Mouse (Mus musculus) MEL (cell line): Measurements from ENCODE around the gene Ccdc115.

Experiments
- CHD1 ChIP-seq: IDR thresholded peaks from 2 replicates; pipeline ENCODE4 v1.6.1; 2012; ENCODE audit warnings: low read depth, mild to moderate bottlenecking, inconsistent platforms, low read length, improper control_type of control experiment
- HCFC1 ChIP-seq: IDR thresholded peaks from 2 replicates; pipeline ENCODE4 v1.6.1; 2012; ENCODE audit warnings: low read depth, mild to moderate bottlenecking, inconsistent platforms, low read length, improper control_type of control experiment, moderate library complexity
- MAX ChIP-seq: IDR thresholded peaks from 2 replicates; pipeline ENCODE4 v1.6.1; 2011; ENCODE audit warnings: low read length, improper control_type of control experiment
- POLR2A ChIP-seq, 2 experiments: IDR thresholded peaks; 2 replicates each; pipeline ENCODE4 v1.6.1; 2011 to 2012; ENCODE audit warnings: low read length in 2 of 2, mild to moderate bottlenecking in 2 of 2, control low read depth in 1 of 2, improper control_type of control experiment in 1 of 2, low read depth in 1 of 2, moderate library complexity in 1 of 2; ENCODE audit not compliant: control insufficient read depth in 1 of 2, insufficient read depth in 1 of 2, poor library complexity in 1 of 2
- POLR2AphosphoS2 ChIP-seq: IDR thresholded peaks from 2 replicates; pipeline ENCODE4 v1.6.1; 2011; ENCODE audit warnings: low read length, improper control_type of control experiment
- POLR2AphosphoS5 ChIP-seq: IDR thresholded peaks from 2 replicates; pipeline ENCODE4 v1.6.1; 2012; ENCODE audit warnings: low read depth, borderline replicate concordance, mild to moderate bottlenecking, inconsistent platforms, low read length, moderate library complexity, mixed read lengths
- SIN3A ChIP-seq: IDR thresholded peaks from 2 replicates; pipeline ENCODE4 v1.6.1; 2012; ENCODE audit warnings: low read length, improper control_type of control experiment, inconsistent platforms

- TF ChIP-seq MAX (no peak), POLR2A (IDR thresholded peaks at IDR 0.05; ENCODE audit: control insufficient read depth in 1 of 2, insufficient read depth in 1 of 2, low read depth in 1 of 2, low read length in 2 of 2, poor library complexity in 1 of 2) (no peak), SIN3A (no peak), CHD1 (no peak), POLR2AphosphoS5 (no peak), POLR2AphosphoS2 (no peak), HCFC1 (no peak)
These were observed 8.0 kb downstream of the Ccdc115 start for GRCm38 (mm10) chr1:34431431-34431830.
